Mouse (Mus musculus): ENCODE results near the gene Rnf224. TPM values are rescaled to one million over a fixed set of nuclear protein-coding genes. Genes with fewer than 3 reads are reported as not detected.
A peak's percentile ranks its signal among the peaks of the same experiment; 100 is the strongest.

The Rnf224 gene
- total and polyA plus RNA-seq, 2 experiments from 2014 or later: 0.33 TPM; not detected in 1

- Histone ChIP-seq H3K9ac (replicated peaks; ENCODE audit: low read length, poor library complexity, severe bottlenecking) (peak overlapping the region; percentile 87), H3K36me3 (ENCODE audit: insufficient read depth, low read length) (peaks cover 12% of the 10 kb centered on the region), H3K27me3 (ENCODE audit: insufficient read depth, low read length) (no peaks in the 10 kb centered on the region; the same call in 1 of the 2 replicates), H3K27ac (ENCODE audit: low read depth, low read length) (peak overlapping the region; percentile 80), H3K4me2 (ENCODE audit: low read depth, low read length, poor library complexity, severe bottlenecking) (peak overlapping the region; percentile 94), H3K4me1 (ENCODE audit: insufficient read depth, low read length) (peaks cover 9% of the 10 kb centered on the region; the same call in 1 of the 2 replicates), H3K9me3 (ENCODE audit: low read length) (no peaks in the 10 kb centered on the region), H3K4me3 (ENCODE audit: low read depth, low read length) (peak overlapping the region; percentile 75)
- under 1% methylated on average over 29 of the region's 29 CpGs for WGBS
- no peak for TF ChIP-seq CTCF (IDR thresholded peaks at IDR 0.05)
- ATAC-seq (ENCODE audit: low FRiP score) (peak; percentile 79), DNase-seq (ENCODE audit: low spot score) (peak; percentile 84)
These were observed 4.3 kb upstream of the Rnf224 start for GRCm38 (mm10) chr2:25240723-25241437.

- Histone ChIP-seq H3K9me3 (ENCODE audit: low read length) (no peaks in the 10 kb centered on the region), H3K4me3 (ENCODE audit: low read depth, low read length) (peak overlapping the region; percentile 75; the same call in 1 of the 2 replicates), H3K4me2 (ENCODE audit: low read depth, low read length, poor library complexity, severe bottlenecking) (peak overlapping the region; percentile 94), H3K27me3 (ENCODE audit: insufficient read depth, low read length) (no peaks in the 10 kb centered on the region; the same call in 1 of the 2 replicates), H3K9ac (replicated peaks; ENCODE audit: low read length, poor library complexity, severe bottlenecking) (no peak overlapping the region), H3K4me1 (ENCODE audit: insufficient read depth, low read length) (peaks cover 9% of the 10 kb centered on the region; the same call in 1 of the 2 replicates), H3K27ac (ENCODE audit: low read depth, low read length) (peak overlapping the region; percentile 59; the same call in 1 of the 2 replicates), H3K36me3 (ENCODE audit: insufficient read depth, low read length) (peaks cover 7% of the 10 kb centered on the region)
- ATAC-seq (ENCODE audit: low FRiP score) (no peak), DNase-seq (ENCODE audit: low spot score) (no peak)
- TF ChIP-seq CTCF (IDR thresholded peaks at IDR 0.05): no peak
- WGBS: 53% methylated on average over 8 of the region's 8 CpGs
These were observed 3.7 kb upstream of the Rnf224 start for GRCm38 (mm10) chr2:25240310-25240709.

GRCm38 (mm10) chr2:25239766-25240165 lies 3.2 kb upstream of the Rnf224 start:
- no peak overlapping the region for H3K4me3 ChIP-seq (ENCODE audit: low read depth, low read length)
- DNase-seq (ENCODE audit: low spot score) (no peak), ATAC-seq (ENCODE audit: low FRiP score) (no peak)
- no peak for TF ChIP-seq CTCF (IDR thresholded peaks at IDR 0.05)
- H3K9ac ChIP-seq (replicated peaks; ENCODE audit: low read length, poor library complexity, severe bottlenecking): no peak overlapping the region
- no peak overlapping the region for H3K4me2 ChIP-seq (ENCODE audit: low read depth, low read length, poor library complexity, severe bottlenecking)
- H3K36me3 ChIP-seq (ENCODE audit: insufficient read depth, low read length): peaks cover 2% of the 10 kb centered on the region
- no peaks in the 10 kb centered on the region for H3K9me3 ChIP-seq (ENCODE audit: low read length)
- no peak overlapping the region for H3K27ac ChIP-seq (ENCODE audit: low read depth, low read length)
- peaks cover 9% of the 10 kb centered on the region; the same call in 1 of the 2 replicates for H3K4me1 ChIP-seq (ENCODE audit: insufficient read depth, low read length)
- H3K27me3 ChIP-seq (ENCODE audit: insufficient read depth, low read length): no peaks in the 10 kb centered on the region; the same call in 1 of the 2 replicates
- 89% methylated on average over 3 of the region's 3 CpGs for whole genome bisulfite sequencing

GRCm38 (mm10) chr2:25238106-25238505 lies 1.5 kb upstream of the Rnf224 start:
- no peak for TF ChIP-seq CTCF (IDR thresholded peaks at IDR 0.05)
- peaks cover 8% of the 10 kb centered on the region; the same call in 1 of the 2 replicates for H3K4me1 ChIP-seq (ENCODE audit: insufficient read depth, low read length)
- H3K9ac ChIP-seq (replicated peaks; ENCODE audit: low read length, poor library complexity, severe bottlenecking): no peak overlapping the region
- no peak overlapping the region for H3K4me3 ChIP-seq (ENCODE audit: low read depth, low read length)
- no peaks in the 10 kb centered on the region for H3K36me3 ChIP-seq (ENCODE audit: insufficient read depth, low read length)
- no peaks in the 10 kb centered on the region for H3K9me3 ChIP-seq (ENCODE audit: low read length)
- DNase-seq (ENCODE audit: low spot score) (no peak), ATAC-seq (ENCODE audit: low FRiP score) (no peak)
- H3K27ac ChIP-seq (ENCODE audit: low read depth, low read length): no peak overlapping the region
- no peaks in the 10 kb centered on the region; the same call in 1 of the 2 replicates for H3K27me3 ChIP-seq (ENCODE audit: insufficient read depth, low read length)
- H3K4me2 ChIP-seq (ENCODE audit: low read depth, low read length, poor library complexity, severe bottlenecking): no peak overlapping the region

GRCm38 (mm10) chr2:25237522-25237921 lies 935 bp upstream of the Rnf224 start:
- Histone ChIP-seq H3K36me3 (ENCODE audit: insufficient read depth, low read length) (no peaks in the 10 kb centered on the region), H3K9ac (replicated peaks; ENCODE audit: low read length, poor library complexity, severe bottlenecking) (no peak overlapping the region), H3K4me1 (ENCODE audit: insufficient read depth, low read length) (peaks cover 5% of the 10 kb centered on the region; the same call in 1 of the 2 replicates), H3K27me3 (ENCODE audit: insufficient read depth, low read length) (no peaks in the 10 kb centered on the region; the same call in 1 of the 2 replicates), H3K9me3 (ENCODE audit: low read length) (no peaks in the 10 kb centered on the region), H3K4me2 (ENCODE audit: low read depth, low read length, poor library complexity, severe bottlenecking) (no peak overlapping the region), H3K4me3 (ENCODE audit: low read depth, low read length) (no peak overlapping the region), H3K27ac (ENCODE audit: low read depth, low read length) (no peak overlapping the region)
- ATAC-seq (ENCODE audit: low FRiP score) (no peak), DNase-seq (ENCODE audit: low spot score) (no peak)
- no peak for TF ChIP-seq CTCF (IDR thresholded peaks at IDR 0.05)
- 68% methylated on average over 4 of the region's 4 CpGs for WGBS

GRCm38 (mm10) chr2:25234551-25235220 lies 1.9 kb downstream of the Rnf224 start:
- 74% methylated on average over 5 of the region's 5 CpGs for whole genome bisulfite sequencing

More at GRCm38 (mm10) chr2:25234551-25235220, 1.9 kb downstream of the Rnf224 start:
- TF ChIP-seq CTCF (IDR thresholded peaks at IDR 0.05): no peak
- Histone ChIP-seq H3K4me3 (ENCODE audit: low read depth, low read length) (no peak overlapping the region), H3K9ac (replicated peaks; ENCODE audit: low read length, poor library complexity, severe bottlenecking) (no peak overlapping the region), H3K27ac (ENCODE audit: low read depth, low read length) (no peak overlapping the region), H3K27me3 (ENCODE audit: insufficient read depth, low read length) (no peaks in the 10 kb centered on the region; the same call in 1 of the 2 replicates), H3K4me1 (ENCODE audit: insufficient read depth, low read length) (no peaks in the 10 kb centered on the region), H3K36me3 (ENCODE audit: insufficient read depth, low read length) (no peaks in the 10 kb centered on the region), H3K9me3 (ENCODE audit: low read length) (no peaks in the 10 kb centered on the region), H3K4me2 (ENCODE audit: low read depth, low read length, poor library complexity, severe bottlenecking) (no peak overlapping the region)
- ATAC-seq (ENCODE audit: low FRiP score) (no peak), DNase-seq (ENCODE audit: low spot score) (no peak)
